Mouse (Mus musculus) kidney, postnatal 0 days (tissue): ENCODE measurements around the gene Zfyve1. TPM values are rescaled to one million over a fixed set of nuclear protein-coding genes. Genes with fewer than 3 reads are reported as not detected.

Experiments used
- ATAC-seq: fragments of 200-750 bp; cut with Nextera tagmentation; replicated peaks from 2 replicates; pipeline ENCODE4 v1.8.0; 2017; ENCODE audit warnings: low read depth, moderate number of reproducible peaks, moderate TSS enrichment, moderate library complexity; ENCODE audit not compliant: low FRiP score
- DNase-seq: peaks from one replicate; pipeline ENCODE4 v3.0.0-alpha.2; 2016; ENCODE audit warnings: low spot score
- H3K27ac ChIP-seq: fragments of 300-500 bp; sonication (generic); 2 replicates; pipeline ENCODE4 v1.5.1; 2014; ENCODE audit warnings: mild to moderate bottlenecking
- H3K27me3 ChIP-seq: fragments of 300-500 bp; sonication (generic); 2 replicates; pipeline ENCODE4 v1.6.1; 2014; ENCODE audit warnings: low read length, mixed read lengths; ENCODE audit not compliant: insufficient read depth
- H3K36me3 ChIP-seq: fragments of 300-500 bp; sonication (generic); 2 replicates; pipeline ENCODE4 v1.6.1; 2014; ENCODE audit warnings: low read length, mixed read lengths; ENCODE audit not compliant: insufficient read depth
- H3K4me1 ChIP-seq: fragments of 300-500 bp; sonication (generic); replicated peaks from 2 replicates; pipeline ENCODE4 v1.6.1; 2014; ENCODE audit warnings: antibody characterized with exemption, low read length, mixed read lengths; ENCODE audit not compliant: insufficient read depth
- H3K4me2 ChIP-seq: fragments of 300-500 bp; sonication (generic); 2 replicates; pipeline ENCODE4 v1.6.1; 2014; ENCODE audit warnings: mild to moderate bottlenecking, low read length, moderate library complexity, mixed read lengths
- H3K4me3 ChIP-seq: fragments of 300-500 bp; sonication (generic); replicated peaks from 2 replicates; pipeline ENCODE4 v1.5.1; 2014; ENCODE audit warnings: low read depth, low read length
- H3K9ac ChIP-seq: fragments of 300-500 bp; sonication (generic); 2 replicates; pipeline ENCODE4 v1.6.1; 2014; ENCODE audit warnings: low read depth, low read length
- H3K9me3 ChIP-seq: fragments of 300-500 bp; sonication (generic); replicated peaks from 2 replicates; pipeline ENCODE4 v1.6.1; 2016; ENCODE audit warnings: low read length, inconsistent platforms, mixed read lengths
- CTCF ChIP-seq: IDR thresholded peaks from 2 replicates; pipeline ENCODE4 v1.5.1; 2016; ENCODE audit warnings: antibody characterized with exemption, low read depth, mild to moderate bottlenecking, moderate library complexity
- WGBS: fragments of 180-500 bp; shearing (Covaris S2); extraction: QIAGEN DNeasy Blood & Tissue Kit; methylation state at CpG from one replicate; pipeline ENCODE4 v1.1.7; 2014; 5-methylcytosine and 5-hydroxymethylcytosine counted together
- polyA plus RNA-seq: library from polyadenylated mRNA; unstranded; fragments of >200 nt; fragmentation: Nextera tagmentation; extraction: Ambion mirVana; gene quantifications from 2 replicates; pipeline ENCODE4 v1.2.1, GENCODE M21; 2015

Zfyve1 gene
- polyA plus RNA-seq, 1 experiment from 2014 or later, result 11.9 TPM

- Histone ChIP-seq H3K4me1 (no peaks in the 10 kb centered on the region), H3K27ac (no peak overlapping the region), H3K9me3 (no peaks in the 10 kb centered on the region), H3K4me2 (no peak overlapping the region), H3K4me3 (no peak overlapping the region), H3K36me3 (peaks cover 35% of the 10 kb centered on the region; the same call in 1 of the 2 replicates), H3K27me3 (no peaks in the 10 kb centered on the region), H3K9ac (no peak overlapping the region)
- ATAC-seq (no peak), DNase-seq (no peak)
- TF ChIP-seq CTCF, result no peak
Observed at GRCm38 (mm10) chr12:83544791-83545190, 52.2 kb downstream of the Zfyve1 start.

GRCm38 (mm10) chr12:83543997-83544396, 53.0 kb downstream of the Zfyve1 start:
- Histone ChIP-seq H3K9me3 (no peaks in the 10 kb centered on the region), H3K36me3 (peaks cover 39% of the 10 kb centered on the region; the same call in 1 of the 2 replicates), H3K27ac (no peak overlapping the region), H3K9ac (no peak overlapping the region), H3K27me3 (no peaks in the 10 kb centered on the region), H3K4me3 (no peak overlapping the region), H3K4me1 (no peaks in the 10 kb centered on the region), H3K4me2 (no peak overlapping the region)
- TF ChIP-seq CTCF, result no peak
- DNase-seq (no peak), ATAC-seq (no peak)
- 84% methylated on average over 7 of the region's 7 CpGs for WGBS

- no peak for TF ChIP-seq CTCF
- H3K27ac ChIP-seq, result no peak overlapping the region
- no peak for DNase-seq
- H3K4me1 ChIP-seq, result no peaks in the 10 kb centered on the region
- H3K4me2 ChIP-seq, result no peak overlapping the region
- no peaks in the 10 kb centered on the region for H3K9me3 ChIP-seq
- no peak for ATAC-seq
- H3K4me3 ChIP-seq, result no peak overlapping the region
- 59% methylated on average over 9 of the region's 9 CpGs for WGBS
- H3K27me3 ChIP-seq, result no peaks in the 10 kb centered on the region
- 0 out of 2 replicates have a peak, but pooled peaks cover 28% of the 10 kb centered on the region for H3K36me3 ChIP-seq
- no peak overlapping the region for H3K9ac ChIP-seq
Observed at GRCm38 (mm10) chr12:83536039-83536438, 61.0 kb downstream of the Zfyve1 start.

- no peak for DNase-seq
- Histone ChIP-seq H3K9ac (no peak overlapping the region), H3K4me2 (no peak overlapping the region)
Observed at GRCm38 (mm10) chr12:83535428-83535827, 61.6 kb downstream of the Zfyve1 start.

GRCm38 (mm10) chr12:83534190-83534589, 62.8 kb downstream of the Zfyve1 start:
- Histone ChIP-seq H3K27me3 (no peaks in the 10 kb centered on the region), H3K4me1 (no peaks in the 10 kb centered on the region), H3K4me2 (no peak overlapping the region), H3K4me3 (no peak overlapping the region), H3K9ac (no peak overlapping the region), H3K9me3 (no peaks in the 10 kb centered on the region), H3K27ac (no peak overlapping the region), H3K36me3 (peaks cover 20% of the 10 kb centered on the region; the same call in 1 of the 2 replicates)
- no peak for ATAC-seq
- no peak for TF ChIP-seq CTCF
- DNase-seq, result no peak
- WGBS, result 76% methylated on average over 3 of the region's 3 CpGs

More at GRCm38 (mm10) chr12:83535428-83535827, 61.6 kb downstream of the Zfyve1 start:
- H3K27ac ChIP-seq, result no peak overlapping the region
- no peak overlapping the region for H3K4me3 ChIP-seq
- no peaks in the 10 kb centered on the region for H3K9me3 ChIP-seq
- H3K36me3 ChIP-seq, result peaks cover 27% of the 10 kb centered on the region; the same call in 1 of the 2 replicates
- no peak for TF ChIP-seq CTCF
- no peaks in the 10 kb centered on the region for H3K27me3 ChIP-seq
- H3K4me1 ChIP-seq, result no peaks in the 10 kb centered on the region
- no peak for ATAC-seq
- WGBS, result 83% methylated on average over 11 of the region's 11 CpGs

GRCm38 (mm10) chr12:83532966-83533365, 64.1 kb downstream of the Zfyve1 start:
- 89% methylated on average over 3 of the region's 3 CpGs for WGBS
- H3K36me3 ChIP-seq, result peaks cover 16% of the 10 kb centered on the region; the same call in 1 of the 2 replicates
- no peaks in the 10 kb centered on the region for H3K9me3 ChIP-seq
- H3K4me1 ChIP-seq, result no peaks in the 10 kb centered on the region
- no peak for TF ChIP-seq CTCF
- DNase-seq, result no peak
- no peak for ATAC-seq
- no peak overlapping the region for H3K4me2 ChIP-seq
- no peak overlapping the region for H3K27ac ChIP-seq
- no peak overlapping the region for H3K4me3 ChIP-seq
- H3K27me3 ChIP-seq, result no peaks in the 10 kb centered on the region
- no peak overlapping the region for H3K9ac ChIP-seq

- no peak for ATAC-seq
- 83% methylated on average over 6 of the region's 6 CpGs for WGBS
- no peak overlapping the region for H3K4me3 ChIP-seq
- H3K4me1 ChIP-seq, result no peaks in the 10 kb centered on the region
- DNase-seq, result no peak
- H3K4me2 ChIP-seq, result no peak overlapping the region
- TF ChIP-seq CTCF, result no peak
- no peaks in the 10 kb centered on the region for H3K27me3 ChIP-seq
- no peaks in the 10 kb centered on the region for H3K9me3 ChIP-seq
- H3K36me3 ChIP-seq, result peaks cover 20% of the 10 kb centered on the region; the same call in 1 of the 2 replicates
- H3K27ac ChIP-seq, result no peak overlapping the region
- no peak overlapping the region for H3K9ac ChIP-seq
Observed at GRCm38 (mm10) chr12:83531992-83532391, 65.0 kb downstream of the Zfyve1 start.
